Mouse (Mus musculus) layer of hippocampus, adult 18-20 months (tissue): ENCODE measurements around the gene Cyb5d1. TPM values are rescaled to one million over a fixed set of nuclear protein-coding genes. Genes with fewer than 3 reads are reported as not detected.
"Not testable (repeated sequence)": the region's sequence is repeated elsewhere in the genome, so short reads cannot be mapped to it uniquely, and the experiment has no call there.

Experiments used
- DNase-seq, 2 experiments: peaks; one replicate each; pipeline ENCODE4 v3.0.0; 2022; ENCODE audit warnings: low spot score in 2 of 2
- total RNA-seq, 2 experiments: library from RNA; stranded (reverse); gene quantifications; 2 replicates each; pipeline ENCODE4 v1.2.3; 2021

Gene Cyb5d1
- total RNA-seq, 2 experiments from 2014 or later = 47.8 to 51.2 TPM

- no peak for DNase-seq
These were observed 9.4 kb upstream of the Cyb5d1 start for GRCm38 (mm10) chr11:69404595-69405396.

DNA sequence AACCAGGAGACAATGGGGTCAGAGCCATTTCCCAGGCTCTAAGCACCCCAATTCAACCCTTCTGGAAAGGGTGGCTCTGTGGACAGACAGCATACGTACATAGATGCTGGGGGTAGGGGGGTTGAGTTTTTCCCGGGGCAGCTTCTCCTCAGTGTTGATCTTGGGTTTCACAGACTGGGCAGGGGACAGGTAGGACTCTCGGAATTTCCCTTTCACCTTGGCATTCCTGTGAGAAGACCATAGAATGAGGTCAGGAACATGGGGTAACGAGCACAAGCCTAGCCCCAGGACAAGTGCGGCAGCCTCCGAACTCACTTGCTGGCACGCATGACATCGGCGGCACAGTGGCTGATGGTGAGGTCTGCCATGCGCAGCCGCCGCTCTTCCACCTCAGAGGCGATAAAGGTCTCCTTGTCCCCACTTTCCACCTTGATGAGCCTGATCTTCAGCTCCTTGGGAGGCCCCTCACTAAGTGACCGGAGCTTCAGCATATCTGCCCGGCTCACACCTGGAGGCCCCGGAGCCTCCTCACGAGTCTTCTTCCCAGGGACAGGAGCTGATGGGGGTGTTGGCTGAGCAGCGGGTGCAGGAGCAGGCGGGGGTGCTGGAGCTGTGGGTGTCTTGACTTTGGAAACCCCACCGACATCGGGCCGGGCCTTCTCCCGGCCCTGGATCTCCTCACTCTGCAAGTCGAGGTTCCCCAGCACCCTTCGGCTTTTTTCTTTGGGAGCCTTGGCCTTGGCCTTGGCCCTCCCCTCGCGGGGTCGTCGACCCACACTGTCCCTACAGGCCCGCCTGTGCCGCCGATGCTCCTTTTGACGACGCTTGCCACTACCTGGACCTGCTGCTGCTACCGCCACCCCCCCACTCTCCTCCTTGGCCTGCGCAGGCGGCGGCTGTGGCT lies 8.5 kb upstream of the Cyb5d1 start:
- no peak for DNase-seq

GRCm38 (mm10) chr11:69401987-69402386 lies 6.6 kb upstream of the Cyb5d1 start:
- no peak for DNase-seq

DNA sequence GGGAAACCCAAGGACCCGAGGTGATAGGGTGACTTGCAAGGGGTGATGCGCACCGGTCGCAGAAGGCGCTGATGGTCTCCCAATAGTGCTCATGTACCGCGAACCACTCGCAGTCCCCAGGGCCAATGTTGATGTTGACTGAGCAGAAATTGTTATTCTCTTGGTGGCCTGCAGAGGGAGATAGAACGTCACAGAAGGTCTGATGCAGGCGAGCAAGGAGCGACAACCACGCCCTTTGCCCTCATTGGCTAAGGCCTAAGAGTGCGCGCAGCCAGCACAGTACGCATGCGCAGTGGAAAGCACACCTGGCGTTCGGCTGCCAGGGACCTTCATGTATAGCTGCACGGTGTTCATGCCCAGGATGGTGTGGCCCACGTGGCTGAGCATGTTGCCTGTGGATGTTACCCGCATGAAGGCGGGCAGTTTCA lies 5.8 kb upstream of the Cyb5d1 start:
- peak; percentile 84 to 94 for DNase-seq

DNA sequence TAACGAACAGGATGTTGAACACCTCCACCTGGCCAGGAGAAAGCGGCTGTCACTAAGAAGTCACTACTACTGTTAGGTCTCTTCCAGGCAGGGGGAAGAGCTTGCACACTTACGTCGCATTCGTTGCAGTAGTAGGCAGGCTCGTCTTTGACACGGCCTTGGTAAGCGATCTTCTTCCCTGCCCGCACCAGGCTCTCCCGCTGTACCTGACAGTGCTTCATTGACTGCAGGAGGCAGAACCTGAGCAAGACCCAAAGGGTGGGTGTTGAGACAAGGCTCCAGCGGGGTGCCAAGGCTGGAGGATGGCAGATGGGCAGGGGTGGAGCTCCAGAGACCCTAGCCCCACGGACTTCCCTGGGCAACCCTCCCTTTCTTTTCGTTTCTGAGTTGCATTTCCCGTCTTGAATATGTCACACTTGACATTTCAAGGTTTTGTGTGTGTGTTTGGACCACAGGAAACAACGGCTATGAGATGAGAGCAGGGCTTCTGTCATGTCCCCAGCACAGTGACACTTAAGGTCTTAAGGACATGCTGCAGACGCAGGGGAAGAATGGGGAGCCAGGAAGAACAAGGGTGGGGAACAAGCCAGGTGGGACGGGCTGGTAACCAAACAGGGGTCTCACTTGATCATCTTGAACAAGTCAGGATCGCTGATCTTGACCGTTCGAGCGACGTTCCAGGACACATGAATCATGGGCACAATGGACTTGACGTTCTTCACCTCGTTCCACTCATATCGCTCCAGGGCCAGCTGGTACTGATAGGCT lies 4.8 kb upstream of the Cyb5d1 start:
- no peak for DNase-seq

DNA sequence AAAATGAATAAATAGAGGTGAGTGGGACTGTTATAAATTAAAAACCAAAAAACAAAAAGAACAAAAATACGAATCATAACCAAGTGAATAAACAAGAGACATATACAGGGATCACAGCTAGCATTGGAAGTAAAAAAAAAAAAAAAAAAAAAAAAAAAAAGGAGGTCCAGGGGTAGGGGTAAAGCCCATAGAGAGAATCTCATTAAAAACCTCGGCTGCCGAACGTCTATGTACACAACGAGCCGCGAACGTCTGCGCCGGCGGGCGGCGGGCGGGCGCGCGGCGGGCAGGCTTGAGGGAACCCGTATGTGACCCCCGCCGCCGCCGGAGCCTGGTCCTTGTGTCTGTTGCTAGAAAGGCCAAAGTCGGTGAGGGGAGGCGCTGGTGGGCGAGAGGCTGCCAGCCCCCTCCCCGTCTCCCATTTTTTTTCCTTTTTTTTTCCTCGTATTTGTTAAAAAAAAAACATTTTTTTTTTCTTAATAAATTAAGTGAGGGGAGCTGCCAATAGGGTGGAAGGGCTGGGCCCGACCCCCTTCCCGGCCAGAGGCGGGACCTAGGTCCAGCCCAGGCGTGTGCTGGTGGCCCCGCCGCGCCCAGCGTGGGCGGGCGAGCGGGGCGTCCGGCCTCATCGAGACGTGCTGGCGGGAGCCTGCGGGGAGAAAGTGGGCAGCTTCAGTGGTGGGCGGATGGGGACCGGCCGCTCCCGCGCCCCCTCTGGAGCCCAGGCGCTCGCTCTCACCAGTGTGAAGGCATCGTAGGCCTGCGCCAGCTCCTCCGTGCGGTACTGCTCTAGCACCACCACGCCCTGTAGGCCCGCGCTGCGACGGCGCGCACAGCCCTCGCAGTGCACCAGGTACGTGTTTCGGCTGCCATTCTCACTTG lies 4.0 kb upstream of the Cyb5d1 start:
- no peak for DNase-seq

DNA sequence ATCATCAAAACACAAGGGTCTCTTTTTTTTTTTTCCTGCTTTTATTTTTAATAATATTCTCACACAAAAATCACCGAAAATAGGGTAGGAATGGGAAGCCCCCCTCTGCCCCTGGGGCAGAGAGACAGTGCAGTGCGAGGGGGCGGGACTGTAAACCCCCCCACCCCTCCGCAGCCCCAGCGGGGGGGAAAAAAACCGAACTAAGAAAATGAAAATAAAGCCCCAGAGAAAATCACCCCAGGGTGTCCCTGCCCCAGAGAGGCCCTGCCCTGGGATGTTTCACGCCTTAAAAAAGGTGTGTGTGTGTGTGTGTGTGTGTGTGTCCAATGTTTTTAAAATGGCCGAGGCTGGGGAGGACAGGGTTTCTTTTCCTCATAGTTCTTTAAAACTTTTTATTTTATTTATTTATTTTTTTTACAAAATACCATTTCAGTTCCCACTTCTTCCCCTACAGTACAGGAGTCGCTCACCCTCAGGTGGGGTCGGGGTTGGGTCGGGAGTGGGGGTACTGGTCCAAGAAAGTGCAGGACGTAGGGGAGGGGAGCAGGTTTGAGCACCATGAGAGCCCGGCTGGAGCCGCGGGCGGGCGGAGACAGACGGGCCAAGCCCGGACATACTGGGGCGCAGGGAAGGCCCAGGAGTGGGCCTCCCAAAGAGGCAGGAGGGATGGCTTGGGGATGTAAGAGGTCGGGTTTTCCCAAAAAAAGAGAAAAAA lies 3.2 kb upstream of the Cyb5d1 start:
- no peak for DNase-seq

- no peak for DNase-seq
These were observed 2.6 kb upstream of the Cyb5d1 start, which contains the start of gene Tmem88 for GRCm38 (mm10) chr11:69398059-69398458. Gene Tmem88, minus strand, starts transcription at chr11:69398234.

GRCm38 (mm10) chr11:69397581-69398057 lies 2.2 kb upstream of the Cyb5d1 start:
- DNase-seq = no peak

DNA sequence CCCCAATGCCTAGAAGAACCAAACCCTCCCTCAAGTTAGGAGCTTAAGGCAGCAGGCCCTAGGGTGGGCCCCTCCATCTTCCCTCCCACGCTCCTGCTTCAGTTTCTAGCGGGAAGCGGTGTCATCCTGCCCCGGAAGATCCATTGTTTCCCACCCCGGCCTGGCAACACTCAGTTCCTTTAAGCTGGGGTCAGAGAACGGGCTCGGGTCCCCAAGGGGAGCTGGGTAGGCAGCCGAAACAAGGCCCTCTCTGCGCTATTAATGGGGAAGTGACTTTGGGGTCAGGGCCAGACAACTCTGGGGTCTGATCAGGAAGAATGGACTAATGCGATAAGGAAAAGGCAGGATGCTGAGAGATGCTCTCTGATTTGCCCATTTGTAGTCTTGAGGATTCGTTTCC lies 1.3 kb upstream of the Cyb5d1 start:
- DNase-seq = no peak

DNA sequence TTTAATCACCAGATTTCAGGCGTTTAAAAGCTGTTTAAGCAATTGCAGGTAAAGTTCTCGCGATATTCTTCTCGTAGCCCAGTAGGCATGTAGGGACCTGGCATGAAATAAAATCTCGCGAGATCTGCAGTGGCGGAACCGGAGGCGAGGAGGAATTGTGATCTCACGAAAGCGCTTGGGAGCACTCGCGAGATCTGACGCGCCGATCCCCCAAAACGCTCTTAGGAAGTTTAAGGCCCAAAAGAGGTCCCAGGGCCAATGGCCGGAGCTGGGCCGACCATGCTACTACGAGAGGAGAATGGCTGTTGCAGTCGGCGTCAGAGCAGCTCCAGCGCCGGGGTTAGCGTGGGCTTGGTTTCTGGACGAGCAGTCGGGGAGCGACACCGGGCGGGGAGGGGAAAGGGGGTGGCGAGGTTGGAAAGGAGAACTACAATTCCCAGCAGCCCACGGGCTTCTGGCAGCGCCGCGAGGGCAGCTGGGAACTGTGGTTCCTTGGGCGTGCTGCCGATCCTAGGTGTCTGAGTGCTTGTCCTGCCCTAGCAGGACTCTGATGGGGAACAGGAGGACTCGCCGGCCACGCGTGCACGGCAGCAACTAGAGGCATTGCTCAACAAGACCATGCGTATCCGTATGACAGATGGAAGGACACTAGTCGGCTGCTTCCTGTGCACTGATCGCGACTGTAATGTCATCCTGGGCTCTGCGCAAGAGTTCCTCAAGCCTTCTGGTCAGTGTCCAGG lies 373 bp upstream of the Cyb5d1 start:
- peak; percentile 97 to 98 for DNase-seq

DNA sequence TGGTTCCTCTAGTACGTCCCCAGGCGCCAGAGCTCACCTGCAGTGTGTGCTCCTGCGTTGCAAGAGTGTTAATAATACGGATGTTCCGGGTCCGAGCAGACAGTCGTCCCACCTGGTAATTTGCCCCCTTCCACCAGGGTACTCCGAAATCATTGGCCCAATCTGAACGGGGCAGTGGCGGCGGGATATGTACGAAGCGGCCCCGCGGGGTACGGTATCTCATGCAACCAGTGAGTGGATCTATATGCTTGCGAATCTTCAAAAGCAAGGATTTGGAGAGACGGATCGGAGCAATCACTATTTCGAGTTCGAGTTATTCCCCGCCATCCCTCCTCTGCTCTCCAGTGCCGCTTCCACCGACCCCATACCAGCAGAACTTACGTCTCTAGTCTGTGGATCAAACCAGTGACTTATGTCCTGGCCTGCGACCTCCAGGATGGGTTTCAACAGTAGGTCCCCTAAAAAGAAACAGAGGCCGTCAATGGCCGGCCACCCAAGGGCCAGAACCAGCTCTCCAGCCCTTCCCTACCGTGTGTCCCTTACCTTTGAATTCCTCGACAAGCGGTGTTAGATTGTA lies 752 bp downstream of the Cyb5d1 start:
- DNase-seq = not testable (repeated sequence)

DNA sequence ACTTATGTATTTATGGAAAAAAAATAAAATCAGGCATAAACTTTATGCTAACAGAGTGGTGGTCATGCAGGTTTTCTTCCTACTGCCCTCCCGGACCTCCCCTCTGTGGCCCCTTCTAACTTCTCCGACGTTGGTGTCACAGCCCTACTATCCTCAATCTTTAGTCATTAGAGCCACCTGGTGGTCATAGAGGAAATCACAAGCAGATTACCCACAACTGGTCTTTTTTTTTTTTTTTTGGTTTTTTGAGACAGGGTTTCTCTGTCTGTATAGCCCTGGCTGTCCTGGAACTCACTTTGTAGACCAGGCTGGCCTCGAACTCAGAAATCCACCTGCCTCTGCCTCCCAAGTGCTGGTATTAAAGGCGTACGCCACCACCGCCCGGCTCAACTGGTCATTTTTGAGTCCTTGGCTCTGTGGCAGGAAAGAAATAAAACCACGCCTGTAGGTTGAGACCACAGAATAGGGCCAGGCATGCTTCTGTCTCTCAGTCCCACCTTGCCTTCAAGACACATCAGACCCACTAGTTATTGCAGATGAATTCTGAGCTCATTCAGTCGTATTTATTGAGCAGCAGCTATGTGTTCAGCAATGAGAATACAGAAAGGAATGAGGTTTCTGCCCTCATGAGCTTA lies 4.9 kb downstream of the Cyb5d1 start:
- DNase-seq = peak in 1 of 2 experiments; percentile 90

DNA sequence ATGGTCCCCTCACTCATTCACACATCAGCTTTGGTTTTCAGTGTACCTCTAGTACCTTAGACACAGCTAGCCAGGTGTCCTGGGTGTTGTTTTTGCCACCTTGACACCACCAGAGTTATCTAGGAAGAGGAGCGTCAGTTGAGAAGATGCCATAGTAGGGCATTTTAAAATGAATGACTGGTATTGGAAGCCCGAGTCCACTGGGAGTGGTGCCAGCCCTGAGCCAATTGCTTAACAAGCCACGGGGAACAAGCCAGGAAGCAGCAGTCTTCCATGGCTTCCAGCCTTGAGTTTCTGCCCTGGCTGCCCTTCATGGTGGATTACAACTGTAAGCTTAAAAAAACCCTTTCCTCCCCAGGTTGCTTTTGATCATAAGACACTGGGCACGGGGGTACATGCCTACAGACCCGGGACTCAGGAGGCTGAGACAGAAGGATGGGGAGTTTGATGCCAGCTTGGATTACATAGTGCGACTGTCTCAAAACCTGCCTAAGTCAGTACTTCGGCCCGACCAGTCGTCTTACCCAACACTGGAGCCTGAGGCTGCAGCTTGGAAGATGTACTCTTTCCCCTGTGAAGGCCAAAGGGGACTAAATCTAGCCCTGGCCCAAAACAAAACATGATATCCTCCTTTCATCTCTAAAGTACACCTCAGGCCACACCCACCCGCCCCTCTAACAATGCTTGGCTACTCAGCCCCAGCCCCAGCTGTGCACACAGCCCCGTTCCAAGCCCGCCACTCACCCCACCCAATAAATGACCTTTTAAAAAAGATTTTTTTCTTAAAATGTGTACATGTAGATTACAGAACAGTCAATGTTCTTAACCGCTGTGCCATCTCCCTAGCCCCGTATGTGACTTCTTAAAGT lies 5.7 kb downstream of the Cyb5d1 start:
- peak in 1 of 2 experiments; percentile 65 for DNase-seq

GRCm38 (mm10) chr11:69388680-69389079 lies 6.8 kb downstream of the Cyb5d1 start:
- DNase-seq = no peak

DNA sequence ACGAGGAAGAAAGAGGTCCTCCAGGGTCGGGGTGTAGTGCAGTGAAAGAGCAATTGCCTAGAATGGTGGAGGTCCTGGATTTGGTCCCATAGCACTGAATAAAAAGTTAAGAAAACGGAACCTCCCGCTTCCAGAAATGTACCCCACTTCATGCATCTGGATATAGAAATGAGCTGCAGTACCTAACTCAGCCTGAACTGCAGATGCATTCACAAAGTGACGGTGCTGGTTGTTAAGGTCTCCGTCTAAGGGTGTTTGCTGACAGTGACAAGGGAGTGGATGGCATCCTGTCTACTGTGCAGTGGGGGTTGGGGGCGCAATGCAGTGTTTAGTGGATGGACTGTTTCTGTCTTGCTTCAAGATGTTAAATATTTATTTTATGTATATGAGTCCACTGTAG lies 8.7 kb downstream of the Cyb5d1 start:
- DNase-seq = no peak

DNA sequence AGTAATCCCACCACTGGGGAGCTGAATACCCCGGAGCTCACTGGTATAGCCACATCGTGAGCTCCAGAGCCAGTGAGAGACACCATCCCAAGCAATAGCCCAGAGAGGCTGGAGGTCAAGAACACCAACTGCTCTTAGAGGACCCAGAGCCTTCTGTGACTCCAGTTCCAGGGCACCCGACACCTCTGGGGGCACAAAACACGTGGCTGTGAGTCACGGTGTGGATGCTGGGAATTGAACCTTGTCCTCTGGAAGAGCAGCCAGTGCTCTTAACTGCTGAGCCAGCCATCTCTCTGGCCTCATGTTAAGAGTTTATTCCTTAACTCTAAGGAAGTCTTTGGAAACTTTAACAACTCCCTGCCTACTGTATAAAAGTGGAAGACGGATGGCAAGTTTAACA lies 10.5 kb downstream of the Cyb5d1 start:
- no peak for DNase-seq
